Mouse (Mus musculus) CD4-positive helper T cell, adult 2 months (primary cell): ENCODE data around the gene 2210011C24Rik.
"Not testable (repeated sequence)": the region's sequence is repeated elsewhere in the genome, so short reads cannot be mapped to it uniquely, and the experiment has no call there.

Experiments used
- DNase-seq: peaks from one replicate; pipeline ENCODE4 v3.0.0-alpha.2; 2012; ENCODE audit warnings: low read depth, missing footprints, low spot score

Gene 2210011C24Rik

DNA sequence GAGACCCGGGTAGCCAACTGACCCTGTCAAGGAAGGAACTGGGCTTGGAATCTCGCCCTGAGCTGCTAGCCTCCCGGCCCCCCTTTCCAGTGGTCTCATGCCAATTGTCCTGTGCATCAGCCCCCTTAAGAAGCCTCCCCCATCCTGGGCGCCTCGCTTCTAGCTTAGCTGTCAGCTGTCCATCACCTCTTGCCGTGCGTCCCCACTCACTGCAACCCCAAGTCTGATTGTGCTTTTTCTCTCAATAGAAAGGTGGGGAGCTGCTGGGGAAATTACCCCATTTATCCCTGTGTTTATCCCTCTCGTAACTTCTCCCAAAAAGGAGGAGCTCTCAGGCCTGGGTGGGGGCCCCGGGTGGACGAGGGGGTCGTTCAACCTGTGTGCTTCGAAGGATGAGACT is 16.0 kb downstream of the 2210011C24Rik start:
- no peak for DNase-seq

DNA sequence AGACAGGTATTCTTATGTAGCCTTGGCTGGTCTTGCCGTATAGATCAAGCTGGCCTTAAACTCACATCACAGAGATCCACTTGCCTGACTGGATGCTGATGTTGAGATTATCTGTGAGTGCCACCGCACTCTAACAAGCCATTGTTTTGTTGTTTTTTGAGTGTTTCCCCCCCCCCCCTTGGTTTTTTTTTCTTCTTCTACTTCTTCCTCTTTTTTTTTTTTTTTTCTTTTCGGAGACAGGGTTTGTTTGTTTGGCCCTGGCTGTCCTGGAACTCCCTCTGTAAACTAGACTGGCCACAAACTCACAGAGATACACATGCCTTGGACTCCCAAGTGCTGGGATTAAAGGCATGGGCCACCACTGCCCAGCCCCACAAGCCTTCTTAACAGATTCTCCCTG is 17.9 kb downstream of the 2210011C24Rik start:
- DNase-seq = no peak

DNA sequence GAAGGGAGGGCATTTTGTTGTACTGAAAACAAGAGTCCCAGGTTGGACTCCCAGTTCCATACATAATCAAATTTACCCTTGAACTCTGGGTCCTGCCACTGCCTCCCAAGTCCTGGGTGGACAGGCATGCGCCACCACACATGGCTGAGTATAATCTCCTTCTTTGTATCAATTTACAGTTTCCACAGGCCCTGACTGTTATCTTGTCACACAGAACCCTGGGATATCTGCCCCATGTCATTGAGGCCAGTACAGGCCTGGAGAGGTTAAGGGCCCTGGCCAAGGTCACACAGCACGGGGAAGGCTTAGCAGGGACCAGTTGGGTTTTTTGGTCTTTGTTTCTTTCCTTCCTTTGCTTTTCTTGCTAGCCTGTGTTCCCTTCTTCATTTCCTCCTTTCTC is 19.5 kb downstream of the 2210011C24Rik start:
- no peak for DNase-seq

- no peak for DNase-seq
Observed at GRCm38 (mm10) chr8:83990170-83990569, 21.8 kb downstream of the 2210011C24Rik start.

- DNase-seq = no peak
Observed at GRCm38 (mm10) chr8:83989243-83989642, 22.7 kb downstream of the 2210011C24Rik start.

DNA sequence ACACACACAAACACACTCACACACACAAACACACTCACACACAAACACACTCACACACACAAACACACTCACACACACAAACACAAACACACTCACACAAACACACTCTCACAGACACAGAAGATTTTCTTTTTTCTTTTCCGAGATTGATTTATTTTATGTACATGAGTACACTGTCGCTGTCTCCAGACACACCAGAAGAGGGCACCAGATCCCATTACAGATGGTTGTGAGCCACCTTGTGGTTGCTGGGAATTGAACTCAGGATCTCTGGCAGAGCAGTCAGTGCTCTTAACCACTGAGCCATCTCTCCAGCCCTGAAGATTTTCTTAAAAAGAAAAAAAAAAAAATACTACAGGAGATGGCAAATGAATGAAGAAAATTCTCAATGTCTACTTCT is 28.7 kb downstream of the 2210011C24Rik start:
- not testable (repeated sequence) for DNase-seq

- DNase-seq = no peak
Observed at GRCm38 (mm10) chr8:83982449-83982848, 29.5 kb downstream of the 2210011C24Rik start.

DNA sequence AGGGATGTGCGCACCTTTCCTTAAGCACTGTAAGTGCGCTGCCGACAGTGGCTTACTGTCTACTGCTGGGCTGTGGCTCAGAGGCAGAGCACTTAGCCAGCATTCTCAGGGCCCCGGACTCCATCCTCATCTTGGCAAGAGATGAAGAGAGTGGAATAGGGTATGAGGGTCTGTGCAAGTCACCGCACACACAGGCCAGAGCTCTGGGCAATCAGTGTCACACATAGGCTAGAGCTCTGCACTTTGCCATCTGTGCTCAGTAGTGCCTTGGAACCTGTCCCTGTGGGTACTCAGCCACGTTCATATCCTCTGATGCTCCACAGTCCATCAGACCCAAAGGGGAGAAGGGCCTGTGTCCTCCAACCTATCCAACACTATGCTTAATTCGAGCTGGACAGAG is 30.4 kb downstream of the 2210011C24Rik start:
- DNase-seq = no peak

DNA sequence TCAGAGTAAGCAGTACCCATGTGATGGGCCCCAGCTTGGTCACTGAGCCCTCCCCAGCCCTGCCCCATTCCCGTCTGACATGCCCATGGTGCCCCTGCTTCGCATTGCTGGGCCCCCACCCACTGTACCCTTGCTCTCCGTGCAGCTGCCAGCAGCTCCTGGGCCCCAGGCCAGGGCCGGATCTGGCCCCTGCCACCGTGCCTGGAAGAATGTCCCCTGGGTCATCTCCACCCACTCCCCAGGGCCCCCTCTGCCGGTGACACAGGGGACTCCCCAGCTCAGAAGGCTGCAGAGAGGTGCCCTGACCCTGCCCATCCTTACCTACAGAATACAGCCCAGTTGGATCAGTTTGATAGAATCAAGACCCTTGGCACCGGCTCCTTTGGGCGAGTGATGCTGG is 31.1 kb downstream of the 2210011C24Rik start:
- DNase-seq = no peak

DNA sequence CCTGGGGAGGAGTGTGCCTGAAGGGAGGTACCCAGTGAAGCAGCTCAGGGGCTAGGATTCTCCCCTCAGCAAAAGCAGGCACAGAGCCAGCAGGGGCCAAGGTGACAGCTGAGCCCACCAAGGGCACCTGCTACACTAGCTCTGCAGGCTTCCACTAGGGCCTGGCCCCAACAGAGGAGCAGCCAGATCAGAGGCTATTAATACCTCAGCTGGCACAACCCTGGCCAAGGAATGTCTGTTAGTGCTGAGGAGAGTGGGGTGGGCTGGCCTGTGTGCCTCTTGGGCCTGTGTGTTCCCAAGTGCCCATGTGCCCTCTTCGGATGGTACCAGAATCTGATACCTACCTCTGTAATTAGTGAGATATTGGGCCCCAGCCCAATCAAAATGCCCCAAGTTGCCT is 31.7 kb downstream of the 2210011C24Rik start:
- no peak for DNase-seq

- no peak for DNase-seq
Observed at GRCm38 (mm10) chr8:83978200-83978599, 33.8 kb downstream of the 2210011C24Rik start.

GRCm38 (mm10) chr8:83977646-83978045 is 34.3 kb downstream of the 2210011C24Rik start:
- DNase-seq = no peak

GRCm38 (mm10) chr8:83976779-83977350 is 35.1 kb downstream of the 2210011C24Rik start:
- DNase-seq = peak; percentile 24

GRCm38 (mm10) chr8:83976101-83976630 is 35.8 kb downstream of the 2210011C24Rik start:
- peak; percentile 62 for DNase-seq

DNA sequence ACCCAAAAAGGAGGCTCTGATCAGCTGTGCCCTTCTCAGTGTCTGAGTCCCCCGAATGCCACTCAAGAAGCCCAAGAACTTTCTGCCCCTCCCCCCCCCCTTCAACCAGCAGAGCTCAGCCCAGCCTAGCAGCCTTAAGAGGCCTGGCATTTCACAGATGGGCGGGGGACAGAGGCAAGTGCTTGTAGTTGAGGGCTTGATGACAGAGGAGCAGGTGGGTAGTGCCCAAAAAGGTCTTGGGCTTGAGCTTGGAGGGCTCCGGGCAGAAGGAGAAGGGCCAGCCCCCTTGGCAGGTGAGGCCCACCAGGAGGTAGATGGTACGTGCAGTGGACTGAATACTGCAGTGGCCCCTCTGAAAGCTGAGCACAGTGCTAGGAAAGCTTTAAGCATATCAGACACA is 37.5 kb downstream of the 2210011C24Rik start:
- no peak for DNase-seq

DNA sequence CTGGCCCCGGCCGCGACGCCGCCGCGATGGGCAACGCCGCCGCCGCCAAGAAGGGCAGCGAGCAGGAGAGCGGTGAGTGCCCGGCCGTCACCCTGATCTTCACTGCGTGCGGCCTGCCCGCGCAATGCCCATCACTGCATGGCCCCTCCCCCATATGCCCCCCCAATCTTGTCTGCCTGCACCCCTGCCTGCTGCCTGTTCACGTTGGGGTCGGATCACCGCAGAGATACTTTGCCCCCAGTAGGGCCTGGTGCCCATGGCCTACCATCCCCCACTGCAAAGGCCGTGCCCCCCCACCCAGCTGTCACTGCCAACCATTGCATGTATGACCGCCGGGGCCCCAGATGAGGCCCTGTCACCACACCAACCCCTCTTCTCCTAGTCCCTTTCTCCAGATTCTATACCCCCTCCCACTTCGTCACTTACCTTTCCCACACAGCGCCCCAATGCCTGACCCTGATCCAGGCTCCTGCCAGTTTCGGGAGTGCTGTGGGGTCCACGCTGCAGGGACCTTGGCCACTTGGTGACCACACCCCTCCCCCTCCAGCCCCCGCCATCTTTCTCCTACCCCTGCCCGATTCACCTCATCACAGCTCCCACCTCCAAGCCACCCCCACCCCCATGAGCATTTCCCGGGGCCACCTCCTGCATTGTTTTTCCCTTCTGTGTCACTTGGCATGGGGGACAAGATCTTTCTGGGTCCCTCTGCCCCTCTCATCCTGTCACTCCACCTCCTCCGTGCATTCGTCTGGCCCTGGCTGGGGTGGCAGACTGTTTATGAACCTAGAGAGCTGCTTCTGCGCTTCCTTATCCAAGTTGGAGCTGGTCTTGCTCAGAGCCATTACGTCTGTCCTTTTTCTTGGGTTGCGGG is 38.6 kb downstream of the 2210011C24Rik start:
- DNase-seq = no peak

DNA sequence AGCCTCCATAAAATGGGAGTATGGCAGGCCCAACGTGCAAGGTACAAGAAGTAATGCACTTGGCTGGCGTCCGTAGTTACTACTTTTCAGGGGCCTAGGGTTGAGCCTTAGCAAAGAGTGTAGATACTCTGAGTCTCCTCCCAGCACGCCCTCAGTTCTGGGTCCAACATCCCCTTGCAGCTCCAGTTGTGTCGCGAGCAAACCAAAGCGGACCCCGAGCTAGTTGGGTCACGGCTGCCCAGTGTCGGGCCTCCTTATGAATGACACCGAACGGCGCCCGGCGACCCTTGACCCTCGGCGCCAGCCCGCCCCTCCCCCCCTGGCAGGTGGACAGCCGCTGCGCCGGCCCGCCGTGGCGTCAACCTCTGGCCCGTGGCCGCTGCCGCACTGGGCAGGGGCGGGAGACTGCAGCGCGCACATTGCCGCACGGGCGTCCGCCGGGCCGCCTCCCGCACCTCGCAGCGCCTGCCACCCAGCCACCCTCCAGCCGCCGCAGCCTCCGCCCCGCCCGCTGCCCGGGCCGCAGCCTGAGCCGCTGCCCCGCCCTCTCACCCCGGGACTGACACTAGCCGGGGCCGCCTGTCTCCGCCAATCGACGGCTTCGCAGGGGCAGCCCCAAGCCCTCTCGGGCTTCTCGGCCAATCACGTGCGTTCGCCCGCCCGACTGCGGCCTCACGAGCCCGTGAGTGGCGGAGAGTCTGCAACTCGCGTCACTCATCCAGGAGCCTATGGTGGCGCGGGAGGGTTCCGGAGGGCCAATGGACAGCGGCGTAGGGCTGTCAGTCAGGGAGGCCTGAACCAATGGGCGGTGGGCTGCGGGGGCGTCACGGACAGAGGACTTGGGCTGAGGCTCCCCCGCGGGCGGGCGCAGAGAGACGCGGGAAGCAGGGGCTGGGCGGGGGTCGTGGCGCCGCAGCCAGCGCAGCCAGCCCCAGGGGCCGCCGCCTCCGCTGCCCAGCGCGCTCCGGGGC is 39.5 kb downstream of the 2210011C24Rik start, which contains the start of gene Prkaca:
Gene Prkaca, plus strand, starts transcription at position 844 of the 971 bp plus-strand sequence.
- peak; percentile 99 for DNase-seq

DNA sequence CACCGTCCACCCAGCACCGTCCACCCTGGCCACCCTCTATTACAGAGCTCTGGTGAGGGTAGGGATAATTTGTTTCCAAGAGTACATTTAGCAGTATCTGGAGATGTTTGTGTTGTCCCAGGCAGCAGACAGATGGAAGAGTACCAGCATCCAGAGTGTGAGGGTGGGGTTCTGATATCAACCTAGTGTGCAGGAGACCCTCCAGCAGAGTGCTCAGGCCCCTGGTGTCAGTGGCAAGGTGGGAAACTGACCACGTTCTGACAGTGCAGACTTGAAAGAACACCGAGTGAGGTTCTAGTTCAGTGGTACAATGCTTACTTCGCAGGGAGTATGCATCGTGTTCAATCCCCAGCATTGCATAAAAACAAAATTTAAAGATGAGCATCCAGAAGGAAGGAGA is 40.3 kb downstream of the 2210011C24Rik start:
- DNase-seq = no peak

GRCm38 (mm10) chr8:83971121-83971520 is 40.9 kb downstream of the 2210011C24Rik start:
- DNase-seq = no peak

DNA sequence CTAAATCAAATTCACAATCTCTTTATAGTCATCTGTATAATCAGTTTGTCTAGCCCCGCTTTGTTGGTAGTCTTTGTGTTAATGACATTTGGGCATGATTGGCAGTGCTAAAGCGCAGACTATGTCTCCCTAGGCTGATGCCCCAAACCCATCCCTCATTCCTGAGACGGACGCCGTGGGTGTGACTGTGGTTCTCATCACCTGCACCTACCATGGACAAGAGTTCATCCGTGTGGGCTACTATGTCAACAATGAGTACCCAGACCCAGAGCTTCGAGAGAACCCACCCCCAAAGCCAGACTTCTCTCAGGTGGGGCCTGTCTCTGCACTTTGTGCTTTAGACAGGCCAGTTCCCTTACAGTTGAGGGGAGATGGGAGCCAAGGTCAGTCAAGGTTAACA is 44.3 kb downstream of the 2210011C24Rik start:
- DNase-seq = no peak

GRCm38 (mm10) chr8:83964015-83964765 is 47.8 kb downstream of the 2210011C24Rik start:
- DNase-seq = no peak
